Mouse (Mus musculus): ENCODE results near the gene Msx1. TPM values are rescaled to one million over a fixed set of nuclear protein-coding genes. Genes with fewer than 3 reads are reported as not detected.

Msx1 gene
- polyA plus RNA-seq, 1 experiment from 2014 or later, result 13.3 TPM

- 86% methylated on average over 9 of the region's 9 CpGs for WGBS
- H3K27ac ChIP-seq (replicated peaks; ENCODE audit: low read depth, low read length), result no peak overlapping the region
- H3K9me3 ChIP-seq (ENCODE audit: control insufficient read depth, low read length), result no peaks in the 10 kb centered on the region
- ATAC-seq (ENCODE audit: low FRiP score, low TSS enrichment) (no peak), DNase-seq (no peak)
- H3K27me3 ChIP-seq (ENCODE audit: control insufficient read depth, insufficient read depth, low read length), result no peaks in the 10 kb centered on the region
- no peak overlapping the region for H3K4me2 ChIP-seq (ENCODE audit: low read length)
- H3K36me3 ChIP-seq (ENCODE audit: control insufficient read depth, insufficient read depth, low read length), result no peaks in the 10 kb centered on the region
- no peak overlapping the region for H3K9ac ChIP-seq (replicated peaks; ENCODE audit: low read length)
- no peaks in the 10 kb centered on the region for H3K4me1 ChIP-seq (ENCODE audit: control insufficient read depth, insufficient read depth, low read length)
- H3K4me3 ChIP-seq (replicated peaks; ENCODE audit: low read depth, low read length), result no peak overlapping the region
Observed at GRCm38 (mm10) chr5:37784847-37785391, 39.5 kb downstream of the Msx1 start.

GRCm38 (mm10) chr5:37783306-37783705, 41.1 kb downstream of the Msx1 start:
- Histone ChIP-seq H3K27me3 (ENCODE audit: control insufficient read depth, insufficient read depth, low read length) (no peaks in the 10 kb centered on the region), H3K9ac (replicated peaks; ENCODE audit: low read length) (no peak overlapping the region), H3K27ac (replicated peaks; ENCODE audit: low read depth, low read length) (no peak overlapping the region), H3K36me3 (ENCODE audit: control insufficient read depth, insufficient read depth, low read length) (no peaks in the 10 kb centered on the region), H3K4me1 (ENCODE audit: control insufficient read depth, insufficient read depth, low read length) (no peaks in the 10 kb centered on the region), H3K9me3 (ENCODE audit: control insufficient read depth, low read length) (no peaks in the 10 kb centered on the region), H3K4me3 (replicated peaks; ENCODE audit: low read depth, low read length) (no peak overlapping the region), H3K4me2 (ENCODE audit: low read length) (no peak overlapping the region)
- ATAC-seq (ENCODE audit: low FRiP score, low TSS enrichment), result no peak
- DNase-seq, result no peak
- WGBS, result 78% methylated on average over 8 of the region's 8 CpGs

- Histone ChIP-seq H3K4me3 (replicated peaks; ENCODE audit: low read depth, low read length) (no peak overlapping the region), H3K27ac (replicated peaks; ENCODE audit: low read depth, low read length) (no peak overlapping the region)
- WGBS, result 41% methylated on average over 5 of the region's 5 CpGs
Observed at GRCm38 (mm10) chr5:37775681-37776080, 48.7 kb downstream of the Msx1 start.

GRCm38 (mm10) chr5:37774011-37774410, 50.4 kb downstream of the Msx1 start:
- ATAC-seq (ENCODE audit: low FRiP score, low TSS enrichment) (no peak), DNase-seq (no peak)
- Histone ChIP-seq H3K27me3 (ENCODE audit: control insufficient read depth, insufficient read depth, low read length) (no peaks in the 10 kb centered on the region), H3K4me2 (ENCODE audit: low read length) (no peak overlapping the region), H3K4me3 (replicated peaks; ENCODE audit: low read depth, low read length) (no peak overlapping the region), H3K9ac (replicated peaks; ENCODE audit: low read length) (no peak overlapping the region), H3K27ac (replicated peaks; ENCODE audit: low read depth, low read length) (no peak overlapping the region), H3K9me3 (ENCODE audit: control insufficient read depth, low read length) (no peaks in the 10 kb centered on the region), H3K4me1 (ENCODE audit: control insufficient read depth, insufficient read depth, low read length) (0 out of 2 replicates have a peak, but pooled peaks cover 3% of the 10 kb centered on the region), H3K36me3 (ENCODE audit: control insufficient read depth, insufficient read depth, low read length) (no peaks in the 10 kb centered on the region)
- WGBS, result 83% methylated on average over 4 of the region's 4 CpGs

More at GRCm38 (mm10) chr5:37775681-37776080, 48.7 kb downstream of the Msx1 start:
- no peak for ATAC-seq (ENCODE audit: low FRiP score, low TSS enrichment)
- no peaks in the 10 kb centered on the region for H3K36me3 ChIP-seq (ENCODE audit: control insufficient read depth, insufficient read depth, low read length)
- peak; percentile 24 for DNase-seq
- no peaks in the 10 kb centered on the region for H3K9me3 ChIP-seq (ENCODE audit: control insufficient read depth, low read length)
- H3K4me2 ChIP-seq (ENCODE audit: low read length), result no peak overlapping the region
- H3K4me1 ChIP-seq (ENCODE audit: control insufficient read depth, insufficient read depth, low read length), result no peaks in the 10 kb centered on the region
- no peak overlapping the region for H3K9ac ChIP-seq (replicated peaks; ENCODE audit: low read length)
- H3K27me3 ChIP-seq (ENCODE audit: control insufficient read depth, insufficient read depth, low read length), result no peaks in the 10 kb centered on the region

- DNase-seq (no peak), ATAC-seq (ENCODE audit: low FRiP score, low TSS enrichment) (no peak)
- Histone ChIP-seq H3K27me3 (ENCODE audit: control insufficient read depth, insufficient read depth, low read length) (no peaks in the 10 kb centered on the region), H3K36me3 (ENCODE audit: control insufficient read depth, insufficient read depth, low read length) (no peaks in the 10 kb centered on the region), H3K4me1 (ENCODE audit: control insufficient read depth, insufficient read depth, low read length) (0 out of 2 replicates have a peak, but pooled peaks cover 7% of the 10 kb centered on the region), H3K9ac (replicated peaks; ENCODE audit: low read length) (no peak overlapping the region), H3K27ac (replicated peaks; ENCODE audit: low read depth, low read length) (no peak overlapping the region), H3K4me2 (ENCODE audit: low read length) (no peak overlapping the region), H3K4me3 (replicated peaks; ENCODE audit: low read depth, low read length) (no peak overlapping the region), H3K9me3 (ENCODE audit: control insufficient read depth, low read length) (no peaks in the 10 kb centered on the region)
- 89% methylated on average over 6 of the region's 6 CpGs for WGBS
Observed at GRCm38 (mm10) chr5:37770870-37771269, 53.5 kb downstream of the Msx1 start.

Other genes with a start within 250 kb of the Msx1 start
- 24.5 and 33.4 TPM in 2 replicates for gene Stk32b, start 107.4 kb downstream of the Msx1 start, polyA plus RNA-seq (2014; fragmentation: Nextera tagmentation; extraction: Ambion mirVana)
- 0.27 TPM in 1 of 2 replicates, not detected in the other for gene Cytl1, start 89.1 kb downstream of the Msx1 start, polyA plus RNA-seq (2014; fragmentation: Nextera tagmentation; extraction: Ambion mirVana)
- gene Stx18, start 214.2 kb upstream of the Msx1 start, polyA plus RNA-seq (2014; fragmentation: Nextera tagmentation; extraction: Ambion mirVana), result 29.5 and 33.2 TPM in 2 replicates